Mouse (Mus musculus): Measurements from ENCODE around the gene Lama4.

Gene Lama4

DNA sequence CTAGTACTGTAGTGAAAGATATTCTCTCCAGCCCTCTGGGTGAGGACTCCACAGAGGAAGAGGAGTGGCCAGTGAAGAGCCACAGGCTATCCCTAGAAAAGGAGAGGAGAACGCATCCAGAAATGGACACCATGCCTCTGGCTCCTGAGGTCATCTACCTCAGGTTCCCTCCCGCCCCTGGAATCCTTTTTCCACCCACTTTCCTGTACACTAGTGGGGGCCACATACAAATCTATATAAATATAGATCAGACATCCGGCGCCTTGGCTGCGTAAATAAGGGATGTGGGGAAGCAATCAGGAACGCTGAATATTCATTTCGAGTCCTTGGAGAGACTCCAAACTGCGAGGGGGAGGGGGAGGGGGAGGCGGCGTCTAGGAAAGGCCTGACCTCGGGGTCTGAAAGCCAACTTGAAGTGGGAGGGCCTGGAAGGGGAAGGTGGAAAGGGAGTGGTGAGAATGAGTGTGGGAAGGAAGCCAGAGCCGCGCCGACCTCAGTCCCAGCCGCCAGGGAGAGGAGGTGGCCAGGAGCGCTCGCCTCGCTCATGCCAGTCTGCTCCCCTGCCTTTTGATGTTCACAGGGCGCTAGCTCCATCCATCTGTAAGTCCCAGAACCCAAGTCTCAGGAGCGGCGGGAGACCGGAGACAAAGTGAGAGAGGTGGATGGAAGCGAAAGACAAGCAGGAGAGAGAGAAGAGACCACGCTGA, at the start of gene Lama4:
Gene Lama4, plus strand, starts transcription at position 441 of the 707 bp plus-strand sequence.
- DNase-seq (ENCODE audit: low spot score in 2 of 2), result peak; percentile 33 to 75

DNA sequence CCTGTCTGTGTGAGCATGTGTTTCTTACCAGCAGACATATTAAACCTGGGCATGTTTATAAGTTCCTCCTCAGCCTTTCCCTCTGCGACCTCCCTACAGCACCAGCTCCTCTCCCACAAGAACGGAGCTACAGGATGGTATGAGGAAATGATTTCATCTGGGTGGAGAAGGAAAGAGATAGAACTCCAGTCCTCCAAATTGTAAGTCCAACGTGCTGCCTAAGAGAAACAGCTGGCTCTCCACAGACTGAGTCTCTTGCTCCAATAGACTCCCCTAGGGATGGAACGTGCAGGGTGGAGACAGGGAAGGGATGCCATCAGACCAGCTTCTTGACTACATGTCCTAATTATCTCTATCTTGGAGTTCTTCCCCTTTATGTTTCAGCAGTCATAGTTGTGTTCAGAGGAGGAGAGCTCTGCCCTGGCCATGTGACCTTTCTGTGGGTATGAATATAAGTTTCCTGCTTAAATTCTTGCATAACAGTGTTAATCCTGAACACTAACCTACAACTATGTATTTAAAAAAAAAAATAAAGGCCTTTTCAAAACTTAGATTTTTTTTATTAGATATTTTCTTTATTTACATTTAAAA, 49.2 kb upstream of the Lama4 start:
- DNase-seq (ENCODE audit: low spot score in 2 of 2), result no peak

- DNase-seq (ENCODE audit: low spot score in 2 of 2), result no peak
Measured at GRCm38 (mm10) chr10:38928940-38929697, 36.2 kb upstream of the Lama4 start.

DNA sequence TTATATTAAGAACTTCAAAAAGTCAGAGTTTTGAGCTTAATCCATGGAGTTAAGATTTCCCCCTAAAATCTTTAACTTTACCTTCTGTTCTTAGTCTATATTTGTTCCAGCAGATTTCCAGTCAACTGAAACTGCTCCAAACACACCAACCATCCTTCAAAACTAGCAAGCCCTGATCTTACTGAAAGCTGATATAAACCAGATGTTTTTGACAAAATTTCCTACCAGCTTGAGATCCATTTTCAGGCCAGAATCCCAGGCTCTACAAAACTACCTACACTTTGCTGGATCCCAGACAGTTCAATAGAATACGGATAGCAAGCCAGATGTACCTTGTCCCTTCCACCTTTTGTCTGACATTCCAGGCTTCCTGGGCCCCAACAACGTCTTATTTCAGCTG, 20.6 kb upstream of the Lama4 start:
- no peak for DNase-seq (ENCODE audit: low spot score in 2 of 2)

- DNase-seq (ENCODE audit: low spot score in 2 of 2), result no peak
Measured at GRCm38 (mm10) chr10:38961920-38962319, 3.4 kb upstream of the Lama4 start.

GRCm38 (mm10) chr10:38964719-38965074, 618 bp upstream of the Lama4 start:
- no peak for DNase-seq (ENCODE audit: low spot score in 2 of 2)

- peak in 1 of 2 experiments; percentile 20 for DNase-seq (ENCODE audit: low spot score in 2 of 2)
Measured at GRCm38 (mm10) chr10:38965857-38966256, 542 bp downstream of the Lama4 start.

GRCm38 (mm10) chr10:38966646-38967045, 1.3 kb downstream of the Lama4 start:
- no peak for DNase-seq (ENCODE audit: low spot score in 2 of 2)

DNA sequence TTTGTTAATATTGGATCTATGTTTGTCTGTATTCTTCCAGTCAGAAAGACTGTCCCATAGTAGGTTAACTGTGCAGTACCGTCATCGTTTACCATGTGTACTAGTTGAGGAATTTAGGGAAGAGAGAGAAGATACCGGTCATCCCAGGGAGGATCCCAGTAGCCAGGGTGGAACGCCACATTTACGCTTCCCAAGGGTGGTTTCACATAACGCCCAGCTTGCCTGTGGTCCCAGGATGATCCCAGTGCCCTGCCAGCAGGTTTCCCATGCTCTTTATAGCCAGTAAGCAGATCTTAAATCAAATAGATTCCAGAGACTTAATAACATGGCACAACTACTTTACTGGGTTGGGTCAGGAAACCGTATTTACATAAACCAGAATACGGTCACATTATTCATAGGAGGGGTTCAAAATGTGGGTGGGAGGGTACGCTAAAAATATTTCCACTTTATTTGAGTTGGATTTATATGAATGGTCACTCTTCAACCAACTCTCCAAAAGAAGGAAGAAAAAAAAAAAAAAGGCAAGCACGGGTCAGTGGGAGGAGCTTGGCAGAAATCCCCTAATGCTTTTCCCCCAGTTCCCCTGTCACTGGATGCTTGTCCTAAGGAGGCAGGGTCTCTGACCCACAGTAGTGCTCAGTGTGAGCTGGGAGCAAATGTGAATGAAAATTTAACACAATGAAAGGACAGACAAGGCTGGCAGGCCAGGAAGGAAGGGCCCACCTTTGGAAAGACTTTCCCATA, 3.2 kb downstream of the Lama4 start:
- peak in 1 of 2 experiments; percentile 44 for DNase-seq (ENCODE audit: low spot score in 2 of 2)

GRCm38 (mm10) chr10:38969543-38969942, 4.2 kb downstream of the Lama4 start:
- DNase-seq (ENCODE audit: low spot score in 2 of 2), result no peak

GRCm38 (mm10) chr10:38969975-38970374, 4.7 kb downstream of the Lama4 start:
- no peak for DNase-seq (ENCODE audit: low spot score in 2 of 2)

DNA sequence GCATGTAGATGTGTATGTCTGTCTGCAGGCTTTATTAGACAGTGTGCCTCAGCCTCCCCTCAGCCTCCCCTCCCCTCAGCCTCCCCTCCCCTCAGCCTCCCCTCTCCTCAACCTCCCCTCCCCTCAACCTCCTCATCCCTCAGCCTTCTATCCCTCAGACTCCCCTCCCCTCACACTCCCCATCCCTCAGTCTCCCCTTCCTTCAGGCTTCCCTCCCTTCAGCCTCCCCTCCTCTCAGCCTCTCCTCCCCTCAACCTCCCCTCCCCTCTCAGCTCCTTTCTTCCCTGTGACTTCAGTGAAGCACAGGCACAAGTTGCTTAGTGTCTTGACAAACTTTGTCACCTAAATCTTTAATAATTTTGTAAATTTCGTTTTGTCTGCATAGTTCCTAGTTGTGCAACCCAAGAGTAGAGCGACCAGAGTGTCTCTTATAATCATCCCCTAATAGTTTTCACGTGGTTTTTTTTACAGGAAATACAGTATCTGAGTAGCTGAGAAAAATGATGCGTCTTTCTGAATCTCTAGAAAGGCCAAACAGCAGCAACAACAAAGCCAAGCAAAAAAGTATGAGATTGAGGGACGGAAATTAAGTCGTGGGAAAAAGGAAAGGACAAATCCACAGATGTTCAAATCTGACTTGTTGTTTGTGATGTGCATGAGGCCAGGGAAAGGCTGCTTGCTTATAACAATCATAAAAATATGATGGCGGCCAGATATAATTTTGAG, 7.1 kb downstream of the Lama4 start:
- DNase-seq (ENCODE audit: low spot score in 2 of 2), result no peak

DNA sequence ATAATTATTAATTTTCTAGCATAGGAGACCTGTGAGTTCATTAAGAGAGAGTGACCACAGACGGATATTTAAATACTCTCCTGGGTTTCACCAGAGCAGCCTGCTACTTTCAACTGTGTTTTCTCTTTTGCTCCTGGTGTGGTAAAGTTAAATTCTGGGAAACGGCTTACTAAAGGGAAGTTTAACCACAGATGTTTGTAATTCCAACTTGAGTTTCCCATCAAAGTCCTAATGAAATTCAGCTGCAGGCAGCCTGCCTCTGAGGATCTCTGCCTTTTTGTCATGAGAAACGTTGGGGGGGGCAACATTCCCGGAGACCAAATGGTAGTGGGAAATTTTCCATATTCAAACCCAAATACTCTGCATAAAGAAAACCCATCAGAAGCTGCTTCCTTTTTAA, 7.7 kb downstream of the Lama4 start:
- no peak for DNase-seq (ENCODE audit: low spot score in 2 of 2)

GRCm38 (mm10) chr10:38978195-38978594, 12.9 kb downstream of the Lama4 start:
- no peak for DNase-seq (ENCODE audit: low spot score in 2 of 2)

GRCm38 (mm10) chr10:38979699-38980098, 14.4 kb downstream of the Lama4 start:
- DNase-seq (ENCODE audit: low spot score in 2 of 2), result no peak

- DNase-seq (ENCODE audit: low spot score in 2 of 2), result no peak
Measured at GRCm38 (mm10) chr10:38980980-38981379, 15.7 kb downstream of the Lama4 start.

GRCm38 (mm10) chr10:38984358-38985075, 19.2 kb downstream of the Lama4 start:
- no peak for DNase-seq (ENCODE audit: low spot score in 2 of 2)

GRCm38 (mm10) chr10:38986053-38986452, 20.7 kb downstream of the Lama4 start:
- DNase-seq (ENCODE audit: low spot score in 2 of 2), result no peak

DNA sequence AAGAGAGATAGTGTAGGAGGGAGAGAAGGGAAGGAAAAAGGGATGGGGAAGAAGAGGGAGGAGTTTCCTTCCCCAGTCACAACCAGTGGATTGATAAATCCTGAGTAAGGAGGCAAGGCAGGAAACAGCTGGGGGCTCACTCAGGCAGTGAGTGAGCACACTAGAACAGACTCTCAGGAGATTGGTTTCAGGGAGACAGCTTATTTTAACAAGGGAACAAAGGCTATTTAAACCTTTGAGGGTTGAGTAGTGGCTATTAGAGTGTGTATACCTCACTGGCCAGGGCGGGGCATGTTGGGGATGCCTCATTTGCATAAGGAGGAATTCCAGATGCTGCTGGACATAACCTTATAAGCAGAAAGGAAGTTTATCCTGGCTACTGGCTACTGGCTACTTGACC, 27.5 kb downstream of the Lama4 start:
- DNase-seq (ENCODE audit: low spot score in 2 of 2), result no peak

- DNase-seq (ENCODE audit: low spot score in 2 of 2), result no peak
Measured at GRCm38 (mm10) chr10:38993632-38994424, 28.5 kb downstream of the Lama4 start.

Measured in urinary bladder, postnatal 36 days (tissue).